Mouse (Mus musculus): ENCODE measurements around the gene Galt.

DNA sequence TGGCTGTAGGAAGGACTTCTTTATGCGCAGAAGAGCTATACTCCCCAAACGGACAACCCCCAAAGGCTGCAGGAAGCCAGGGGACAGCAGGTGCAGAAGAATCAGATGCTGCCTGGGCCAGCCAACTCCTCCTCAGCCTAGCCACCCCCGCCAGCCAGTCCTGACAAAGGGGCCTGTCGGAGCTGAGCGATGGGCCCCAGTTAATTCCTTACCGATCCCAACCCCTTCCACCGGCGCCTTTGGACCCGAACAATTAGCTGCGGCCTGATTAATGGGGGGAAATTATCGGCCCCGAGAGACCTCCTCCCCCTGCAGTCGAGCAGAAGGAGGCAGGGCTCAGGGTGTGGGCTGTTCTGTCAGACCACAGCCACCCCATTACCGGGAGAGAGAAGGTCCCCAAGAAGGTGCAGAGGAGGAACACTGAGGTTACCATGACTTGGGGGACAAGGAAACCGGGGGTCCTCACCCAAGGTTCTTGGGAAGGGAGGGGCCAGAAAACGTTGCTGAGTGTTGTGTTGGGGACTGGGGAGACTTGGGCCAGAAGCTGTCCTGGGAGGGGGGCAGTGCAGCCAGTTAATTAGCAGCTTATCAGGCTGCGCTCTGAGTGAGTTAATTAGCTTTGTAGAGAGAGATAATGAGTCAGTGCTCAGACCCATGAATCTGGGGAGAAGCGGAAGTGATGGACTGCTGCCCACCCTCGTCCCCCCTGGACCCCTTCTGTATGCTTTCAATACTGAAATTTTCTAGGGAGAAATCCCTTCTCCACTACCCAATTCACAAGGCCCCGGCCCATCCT, 28.0 kb upstream of the Galt start:
- TF ChIP-seq CTCF (conservative IDR thresholded peaks at IDR 0.05; ENCODE audit: low read length) (no peak), NANOG (IDR thresholded peaks at IDR 0.05; ENCODE audit: borderline replicate concordance, low read length) (no peak)
